Mouse (Mus musculus): ENCODE results near the gene Fgd5. TPM values are rescaled to one million over a fixed set of nuclear protein-coding genes. Genes with fewer than 3 reads are reported as not detected.

The Fgd5 gene
- total and polyA plus RNA-seq, 3 experiments: 0.03 TPM; not detected in 2

GRCm38 (mm10) chr6:92089982-92090381, 111.3 kb downstream of the Fgd5 start:
- H3K27me3 ChIP-seq (ENCODE audit: control insufficient read depth in 1 of 2, insufficient read depth in 2 of 2, low read length in 2 of 2): 0 out of 4 replicates have a peak, but pooled peaks cover 0 to 2% of the 10 kb centered on the region in 2 experiments
- DNase-seq (ENCODE audit: low read depth, low spot score): no peak
- TF ChIP-seq POLR2AphosphoS5 (IDR thresholded peaks at IDR 0.05; ENCODE audit: borderline replicate concordance, low read depth, low read length) (no peak), SIN3A (IDR thresholded peaks at IDR 0.05; ENCODE audit: low read length) (no peak), MAFK (IDR thresholded peaks at IDR 0.05; ENCODE audit: borderline replicate concordance, low read depth, low read length) (no peak), CHD1 (IDR thresholded peaks at IDR 0.05; ENCODE audit: low read depth, low read length) (no peak), TCF12 (IDR thresholded peaks at IDR 0.05; ENCODE audit: low read depth, low read length) (no peak), GABPA (IDR thresholded peaks at IDR 0.05; ENCODE audit: low read depth, low read length) (no peak), ZKSCAN1 (IDR thresholded peaks at IDR 0.05; ENCODE audit: low read depth, low read length) (no peak), ETS1 (IDR thresholded peaks at IDR 0.05; ENCODE audit: low read depth, low read length) (no peak), MXI1 (IDR thresholded peaks at IDR 0.05; ENCODE audit: low read depth, low read length) (no peak), POLR2A (IDR thresholded peaks at IDR 0.05; ENCODE audit: control insufficient read depth in 1 of 2, insufficient read depth in 1 of 2, low read depth in 1 of 2, low read length in 2 of 2, poor library complexity in 1 of 2) (no peak), MAX (IDR thresholded peaks at IDR 0.05; ENCODE audit: low read length) (no peak)
- H3K4me1 ChIP-seq (ENCODE audit: control insufficient read depth in 1 of 2, insufficient read depth in 2 of 2, low read length in 2 of 2): peaks cover 10 to 17% of the 10 kb centered on the region in 2 experiments
- peaks cover 33% of the 10 kb centered on the region for H3K79me2 ChIP-seq (ENCODE audit: control insufficient read depth, insufficient read depth, low read length, poor library complexity)
- no peak overlapping the region for H3K27ac ChIP-seq (ENCODE audit: control insufficient read depth, low read depth, low read length)
- H3K9ac ChIP-seq (ENCODE audit: control insufficient read depth, low read depth, low read length, poor library complexity, severe bottlenecking): no peak overlapping the region; the same call in 1 of the 2 replicates
- H3K9me3 ChIP-seq (replicated peaks; ENCODE audit: insufficient read depth, low read length): no peaks in the 10 kb centered on the region
- peak overlapping the region in 1 of 2 experiments; percentile 83; a peak in 2 of 4 replicates for H3K4me3 ChIP-seq (ENCODE audit: control insufficient read depth in 1 of 2, insufficient read depth in 1 of 2, low read depth in 2 of 2, low read length in 2 of 2)
- peaks cover 0 to 27% of the 10 kb centered on the region in 2 experiments; a peak in 2 of 4 replicates for H3K36me3 ChIP-seq (ENCODE audit: control insufficient read depth in 1 of 2, insufficient read depth in 2 of 2, low read length in 2 of 2)

DNA sequence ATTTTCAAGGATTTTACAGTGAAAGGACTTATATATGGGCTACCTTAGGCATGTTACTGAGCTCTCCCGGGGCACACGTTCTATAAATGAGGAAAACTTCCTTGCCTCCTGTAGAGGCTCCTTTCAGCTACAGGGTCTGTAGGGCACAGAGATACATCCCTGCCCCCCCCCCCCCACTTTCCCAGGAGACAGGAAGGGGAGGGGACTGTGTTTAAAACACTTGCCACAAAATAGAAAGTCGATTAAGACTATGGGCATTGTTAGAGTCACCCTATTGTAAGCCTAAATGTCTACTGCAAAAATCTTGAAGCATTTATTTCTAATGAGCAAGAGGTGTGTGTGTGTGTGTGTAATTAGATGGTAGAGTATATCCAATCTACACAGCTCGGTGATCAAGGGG, 111.8 kb downstream of the Fgd5 start:
- peak overlapping the region; percentile 98 for H3K9ac ChIP-seq (ENCODE audit: control insufficient read depth, low read depth, low read length, poor library complexity, severe bottlenecking)
- peaks cover 0 to 31% of the 10 kb centered on the region in 2 experiments; a peak in 2 of 4 replicates for H3K36me3 ChIP-seq (ENCODE audit: control insufficient read depth in 1 of 2, insufficient read depth in 2 of 2, low read length in 2 of 2)
- H3K27ac ChIP-seq (ENCODE audit: control insufficient read depth, low read depth, low read length): peak overlapping the region; percentile 90
- H3K4me3 ChIP-seq (ENCODE audit: control insufficient read depth in 1 of 2, insufficient read depth in 1 of 2, low read depth in 2 of 2, low read length in 2 of 2): peak overlapping the region; percentile 83 to 100
- TF ChIP-seq TBP (IDR thresholded peaks at IDR 0.05; ENCODE audit: low read depth, low read length) (0 out of 2 replicates have a peak, but pooled peaks have one; percentile 19), SIN3A (IDR thresholded peaks at IDR 0.05; ENCODE audit: low read length) (no peak)
- peaks cover 38% of the 10 kb centered on the region for H3K79me2 ChIP-seq (ENCODE audit: control insufficient read depth, insufficient read depth, low read length, poor library complexity)
- no peak for DNase-seq (ENCODE audit: low read depth, low spot score)
- H3K27me3 ChIP-seq (ENCODE audit: control insufficient read depth in 1 of 2, insufficient read depth in 2 of 2, low read length in 2 of 2): no peaks in the 10 kb centered on the region
- H3K4me1 ChIP-seq (ENCODE audit: control insufficient read depth in 1 of 2, insufficient read depth in 2 of 2, low read length in 2 of 2): peaks cover 15 to 22% of the 10 kb centered on the region in 2 experiments
- no peaks in the 10 kb centered on the region for H3K9me3 ChIP-seq (replicated peaks; ENCODE audit: insufficient read depth, low read length)

GRCm38 (mm10) chr6:92091130-92091591, 112.5 kb downstream of the Fgd5 start, which contains the start of gene Nr2c2:
Gene Nr2c2 (plus strand): TSS chr6:92091390.
- H3K79me2 ChIP-seq (ENCODE audit: control insufficient read depth, insufficient read depth, low read length, poor library complexity): peaks cover 41% of the 10 kb centered on the region
- peak within 1 kb of the TSS; percentile 83 to 100 for H3K4me3 ChIP-seq (ENCODE audit: control insufficient read depth in 1 of 2, insufficient read depth in 1 of 2, low read depth in 2 of 2, low read length in 2 of 2)
- H3K9ac ChIP-seq (ENCODE audit: control insufficient read depth, low read depth, low read length, poor library complexity, severe bottlenecking): peak within 1 kb of the TSS; percentile 98
- peak within 1 kb of the TSS; percentile 92 for H3K27ac ChIP-seq (ENCODE audit: control insufficient read depth, low read depth, low read length)
- H3K36me3 ChIP-seq (ENCODE audit: control insufficient read depth in 1 of 2, insufficient read depth in 2 of 2, low read length in 2 of 2): peaks cover 0 to 31% of the 10 kb centered on the region in 2 experiments; a peak in 2 of 4 replicates
- no peaks in the 10 kb centered on the region for H3K9me3 ChIP-seq (replicated peaks; ENCODE audit: insufficient read depth, low read length)
- peak; percentile 82 for DNase-seq (ENCODE audit: low read depth, low spot score)
- H3K4me1 ChIP-seq (ENCODE audit: control insufficient read depth in 1 of 2, insufficient read depth in 2 of 2, low read length in 2 of 2): peaks cover 15 to 22% of the 10 kb centered on the region in 2 experiments
- TF ChIP-seq POLR2A (IDR thresholded peaks at IDR 0.05; ENCODE audit: control insufficient read depth in 1 of 2, insufficient read depth in 1 of 2, low read depth in 1 of 2, low read length in 2 of 2, poor library complexity in 1 of 2) (peak; percentile 69 to 85; a peak in 3 of 4 replicates), HCFC1 (IDR thresholded peaks at IDR 0.05; ENCODE audit: low read depth, low read length) (peak; percentile 77), UBTF (IDR thresholded peaks at IDR 0.05; ENCODE audit: borderline replicate concordance, insufficient read depth, low read depth, low read length) (0 out of 2 replicates have a peak, but pooled peaks have one; percentile 3), MXI1 (IDR thresholded peaks at IDR 0.05; ENCODE audit: low read depth, low read length) (no peak), ELF1 (IDR thresholded peaks at IDR 0.05; ENCODE audit: low read depth, low read length) (peak; percentile 59; the same call in 1 of the 2 replicates), MEF2A (IDR thresholded peaks at IDR 0.05; ENCODE audit: extremely low read depth, insufficient replicate concordance, low read depth, low read length, poor library complexity, severe bottlenecking) (no peak), TBP (IDR thresholded peaks at IDR 0.05; ENCODE audit: low read depth, low read length) (no peak), POLR2AphosphoS2 (IDR thresholded peaks at IDR 0.05; ENCODE audit: low read length) (peak; percentile 34; the same call in 1 of the 2 replicates), POLR2AphosphoS5 (IDR thresholded peaks at IDR 0.05; ENCODE audit: borderline replicate concordance, low read depth, low read length) (no peak), SIN3A (IDR thresholded peaks at IDR 0.05; ENCODE audit: low read length) (peak; percentile 53), NELFE (IDR thresholded peaks at IDR 0.05; ENCODE audit: low read depth, low read length) (peak; percentile 70), ZMIZ1 (IDR thresholded peaks at IDR 0.05; ENCODE audit: low read depth, low read length) (peak; percentile 72), NRF1 (IDR thresholded peaks at IDR 0.05; ENCODE audit: insufficient read depth, low read depth, low read length, poor library complexity, severe bottlenecking) (no peak), MAX (IDR thresholded peaks at IDR 0.05; ENCODE audit: low read length) (no peak)
- H3K27me3 ChIP-seq (ENCODE audit: control insufficient read depth in 1 of 2, insufficient read depth in 2 of 2, low read length in 2 of 2): no peaks in the 10 kb centered on the region
